Mouse (Mus musculus) MEL (cell line): ENCODE results near the gene Cdc42ep4.

Experiments used
- CTCF ChIP-seq, 3 experiments: IDR thresholded peaks in 2 of 3; conservative IDR thresholded peaks in 1 of 3; 2 replicates each; pipeline ENCODE4 v1.5.1; 2011 to 2012; ENCODE audit warnings: low read length in 3 of 3, low read depth in 2 of 3, mild to moderate bottlenecking in 2 of 3, improper control_type of control experiment in 1 of 3, inconsistent platforms in 1 of 3, mixed read lengths in 1 of 3, moderate library complexity in 1 of 3; ENCODE audit not compliant: control insufficient read depth in 1 of 3, insufficient read depth in 1 of 3, poor library complexity in 1 of 3, severe bottlenecking in 1 of 3
- E2F4 ChIP-seq: IDR thresholded peaks from 2 replicates; pipeline ENCODE4 v1.6.1; 2011; ENCODE audit warnings: low read depth, low read length, improper control_type of control experiment, borderline replicate concordance
- ELF1 ChIP-seq: IDR thresholded peaks from 2 replicates; pipeline ENCODE4 v1.6.1; 2014; ENCODE audit warnings: low read depth, mild to moderate bottlenecking, inconsistent platforms, low read length, improper control_type of control experiment, moderate library complexity
- ETS1 ChIP-seq: IDR thresholded peaks from 2 replicates; pipeline ENCODE4 v1.6.1; 2012; ENCODE audit warnings: low read depth, mild to moderate bottlenecking, inconsistent platforms, low read length, improper control_type of control experiment, moderate library complexity
- GABPA ChIP-seq: IDR thresholded peaks from 2 replicates; pipeline ENCODE4 v1.6.1; 2012; ENCODE audit warnings: low read depth, mild to moderate bottlenecking, inconsistent platforms, low read length, improper control_type of control experiment, moderate library complexity
- MAFK ChIP-seq: IDR thresholded peaks from 2 replicates; pipeline ENCODE4 v1.6.1; 2011; ENCODE audit warnings: low read depth, mild to moderate bottlenecking, low read length, improper control_type of control experiment, borderline replicate concordance
- MAX ChIP-seq: IDR thresholded peaks from 2 replicates; pipeline ENCODE4 v1.6.1; 2011; ENCODE audit warnings: low read length, improper control_type of control experiment
- MEF2A ChIP-seq: IDR thresholded peaks from 2 replicates; pipeline ENCODE4 v1.6.1; 2014; ENCODE audit warnings: low read depth, mild to moderate bottlenecking, inconsistent platforms, low read length, improper control_type of control experiment; ENCODE audit not compliant: poor library complexity, insufficient replicate concordance, severe bottlenecking; ENCODE audit errors: extremely low read depth
- MYB ChIP-seq: IDR thresholded peaks from 2 replicates; pipeline ENCODE4 v1.6.1; 2011; ENCODE audit warnings: mild to moderate bottlenecking, low read depth, low read length, improper control_type of control experiment
- NELFE ChIP-seq: IDR thresholded peaks from 2 replicates; pipeline ENCODE4 v1.6.1; 2011; ENCODE audit warnings: low read depth, low read length, improper control_type of control experiment
- POLR2A ChIP-seq, 2 experiments: IDR thresholded peaks; 2 replicates each; pipeline ENCODE4 v1.6.1; 2011 to 2012; ENCODE audit warnings: low read length in 2 of 2, mild to moderate bottlenecking in 2 of 2, control low read depth in 1 of 2, improper control_type of control experiment in 1 of 2, low read depth in 1 of 2, moderate library complexity in 1 of 2; ENCODE audit not compliant: control insufficient read depth in 1 of 2, insufficient read depth in 1 of 2, poor library complexity in 1 of 2
- RCOR1 ChIP-seq: IDR thresholded peaks from 2 replicates; pipeline ENCODE4 v1.6.1; 2012; ENCODE audit warnings: low read depth, mild to moderate bottlenecking, inconsistent platforms, low read length, improper control_type of control experiment
- USF2 ChIP-seq, 2 experiments: IDR thresholded peaks; 2 replicates each; pipeline ENCODE4 v1.6.1; 2011 to 2012; ENCODE audit warnings: improper control_type of control experiment in 2 of 2, low read length in 2 of 2, borderline replicate concordance in 1 of 2, inconsistent platforms in 1 of 2, low read depth in 1 of 2, mild to moderate bottlenecking in 1 of 2; ENCODE audit not compliant: insufficient read depth in 1 of 2

GRCm38 (mm10) chr11:113729917-113730316 lies 21.8 kb downstream of the Cdc42ep4 start:
- TF ChIP-seq ETS1 (no peak), CTCF (IDR thresholded peaks at IDR 0.05 in 2 of 3, conservative IDR thresholded peaks at IDR 0.05 in 1 of 3; ENCODE audit: control insufficient read depth in 1 of 3, insufficient read depth in 1 of 3, low read depth in 2 of 3, low read length in 3 of 3, poor library complexity in 1 of 3, severe bottlenecking in 1 of 3) (no peak), MAX (no peak), ELF1 (no peak), RCOR1 (no peak), USF2 (IDR thresholded peaks at IDR 0.05; ENCODE audit: borderline replicate concordance in 1 of 2, insufficient read depth in 1 of 2, low read depth in 1 of 2, low read length in 2 of 2) (no peak), MEF2A (no peak), MAFK (no peak), POLR2A (IDR thresholded peaks at IDR 0.05; ENCODE audit: control insufficient read depth in 1 of 2, insufficient read depth in 1 of 2, low read depth in 1 of 2, low read length in 2 of 2, poor library complexity in 1 of 2) (no peak), NELFE (no peak), GABPA (no peak), MYB (no peak), E2F4 (no peak)
